Mouse (Mus musculus): Measurements from ENCODE around the gene Ano2. TPM values are rescaled to one million over a fixed set of nuclear protein-coding genes. Genes with fewer than 3 reads are reported as not detected.

Gene Ano2
- polyA plus RNA-seq, 1 experiment from 2014 or later = 0.70 TPM

GRCm38 (mm10) chr6:125776291-125776690 is 86.1 kb downstream of the Ano2 start:
- no peak overlapping the region for H3K4me2 ChIP-seq (replicated peaks)
- H3K4me3 ChIP-seq (replicated peaks; ENCODE audit: low read length) = no peak overlapping the region
- WGBS = 84% methylated on average over 5 of the region's 5 CpGs
- H3K36me3 ChIP-seq (replicated peaks; ENCODE audit: control insufficient read depth, insufficient read depth) = no peaks in the 10 kb centered on the region
- DNase-seq (ENCODE audit: low spot score) (no peak), ATAC-seq (ENCODE audit: low FRiP score) (no peak)
- no peak overlapping the region for H3K27ac ChIP-seq
- no peaks in the 10 kb centered on the region for H3K4me1 ChIP-seq (replicated peaks; ENCODE audit: control insufficient read depth, insufficient read depth, low read length)
- no peak overlapping the region for H3K9ac ChIP-seq
- H3K27me3 ChIP-seq (ENCODE audit: control insufficient read depth, insufficient read depth, low read length) = no peaks in the 10 kb centered on the region
- H3K9me3 ChIP-seq (ENCODE audit: control insufficient read depth, low read length) = no peaks in the 10 kb centered on the region

- DNase-seq (ENCODE audit: low spot score) (peak; percentile 28), ATAC-seq (ENCODE audit: low FRiP score) (no peak)
- no peak overlapping the region for H3K4me3 ChIP-seq (replicated peaks; ENCODE audit: low read length)
- no peaks in the 10 kb centered on the region for H3K36me3 ChIP-seq (replicated peaks; ENCODE audit: control insufficient read depth, insufficient read depth)
- H3K27me3 ChIP-seq (ENCODE audit: control insufficient read depth, insufficient read depth, low read length) = no peaks in the 10 kb centered on the region
- H3K27ac ChIP-seq = no peak overlapping the region
- no peaks in the 10 kb centered on the region for H3K4me1 ChIP-seq (replicated peaks; ENCODE audit: control insufficient read depth, insufficient read depth, low read length)
- no peaks in the 10 kb centered on the region for H3K9me3 ChIP-seq (ENCODE audit: control insufficient read depth, low read length)
- no peak overlapping the region for H3K4me2 ChIP-seq (replicated peaks)
- WGBS = 70% methylated on average over 8 of the region's 8 CpGs
- H3K9ac ChIP-seq = no peak overlapping the region
Measured at GRCm38 (mm10) chr6:125802954-125803353, 112.7 kb downstream of the Ano2 start.

DNA sequence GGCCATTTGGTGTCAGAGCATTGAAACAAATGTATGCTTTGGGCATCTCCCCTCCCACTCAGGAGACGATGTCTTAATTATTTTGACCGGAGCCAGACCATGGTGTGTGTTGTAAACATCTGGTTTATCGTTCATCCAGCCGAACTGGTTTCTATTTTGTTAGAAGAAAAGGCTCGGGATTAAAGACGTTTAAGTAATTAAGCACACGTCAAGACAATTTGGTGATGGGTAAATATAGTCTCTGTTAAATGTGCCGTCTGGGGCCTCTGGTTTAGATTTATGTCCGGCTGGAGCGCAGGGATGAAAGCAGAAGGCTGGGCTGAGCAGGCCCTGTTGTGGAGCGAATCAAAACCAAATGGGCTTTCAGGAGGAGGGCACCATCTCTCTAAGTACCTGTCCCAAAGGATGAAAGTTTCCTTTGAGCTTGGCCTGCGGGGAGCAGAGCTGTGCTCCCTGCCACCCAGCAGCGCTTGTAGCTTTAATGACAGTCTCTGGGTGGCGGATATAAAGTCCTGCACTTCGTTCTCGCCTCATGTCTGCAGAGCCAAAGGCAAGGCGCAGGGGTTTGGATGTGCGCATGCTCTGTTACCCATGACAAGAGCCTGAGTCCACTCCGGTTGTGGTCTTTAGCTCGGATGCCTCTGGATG is 113.3 kb downstream of the Ano2 start:
- H3K4me3 ChIP-seq (replicated peaks; ENCODE audit: low read length) = no peak overlapping the region
- ATAC-seq (ENCODE audit: low FRiP score) = no peak
- H3K9ac ChIP-seq = no peak overlapping the region
- H3K36me3 ChIP-seq (replicated peaks; ENCODE audit: control insufficient read depth, insufficient read depth) = no peaks in the 10 kb centered on the region
- 61% methylated on average over 20 of the region's 20 CpGs for WGBS
- DNase-seq (ENCODE audit: low spot score) = no peak
- H3K4me2 ChIP-seq (replicated peaks) = no peak overlapping the region
- H3K4me1 ChIP-seq (replicated peaks; ENCODE audit: control insufficient read depth, insufficient read depth, low read length) = no peaks in the 10 kb centered on the region
- no peaks in the 10 kb centered on the region for H3K27me3 ChIP-seq (ENCODE audit: control insufficient read depth, insufficient read depth, low read length)
- no peaks in the 10 kb centered on the region for H3K9me3 ChIP-seq (ENCODE audit: control insufficient read depth, low read length)
- H3K27ac ChIP-seq = no peak overlapping the region

- DNase-seq (ENCODE audit: low spot score) (no peak), ATAC-seq (ENCODE audit: low FRiP score) (no peak)
- H3K9me3 ChIP-seq (ENCODE audit: control insufficient read depth, low read length) = no peaks in the 10 kb centered on the region
- H3K4me1 ChIP-seq (replicated peaks; ENCODE audit: control insufficient read depth, insufficient read depth, low read length) = no peaks in the 10 kb centered on the region; the same call in 1 of the 2 replicates
- H3K27ac ChIP-seq = no peak overlapping the region
- WGBS = 73% methylated on average over 9 of the region's 9 CpGs
- H3K4me2 ChIP-seq (replicated peaks) = no peak overlapping the region
- no peaks in the 10 kb centered on the region for H3K27me3 ChIP-seq (ENCODE audit: control insufficient read depth, insufficient read depth, low read length)
- H3K9ac ChIP-seq = no peak overlapping the region
- H3K4me3 ChIP-seq (replicated peaks; ENCODE audit: low read length) = no peak overlapping the region
- no peaks in the 10 kb centered on the region for H3K36me3 ChIP-seq (replicated peaks; ENCODE audit: control insufficient read depth, insufficient read depth)
Measured at GRCm38 (mm10) chr6:125808996-125809649, 118.9 kb downstream of the Ano2 start.

DNA sequence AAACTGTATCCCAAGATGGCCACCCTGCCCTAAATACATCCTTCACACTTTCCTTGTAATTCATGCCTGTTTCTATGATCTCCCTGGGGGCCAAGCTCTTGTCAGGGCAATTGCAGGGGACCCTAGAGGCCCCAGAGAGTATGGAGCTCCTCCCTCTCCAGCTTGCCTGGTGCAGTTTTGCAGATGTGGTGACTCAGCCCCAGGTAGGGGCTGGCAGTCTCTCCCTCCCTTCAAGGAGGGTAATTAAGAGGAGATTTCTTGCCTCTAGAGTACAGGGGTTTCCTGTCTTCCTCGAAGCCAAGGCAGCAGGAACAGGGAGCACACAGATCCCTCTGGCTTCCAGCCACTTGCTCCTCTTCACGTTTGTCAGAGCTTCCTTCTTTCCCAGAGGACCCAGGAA is 121.2 kb downstream of the Ano2 start:
- Histone ChIP-seq H3K4me3 (replicated peaks; ENCODE audit: low read length) (no peak overlapping the region), H3K36me3 (replicated peaks; ENCODE audit: control insufficient read depth, insufficient read depth) (no peaks in the 10 kb centered on the region), H3K27ac (no peak overlapping the region), H3K9ac (no peak overlapping the region), H3K4me1 (replicated peaks; ENCODE audit: control insufficient read depth, insufficient read depth, low read length) (no peaks in the 10 kb centered on the region; the same call in 1 of the 2 replicates), H3K27me3 (ENCODE audit: control insufficient read depth, insufficient read depth, low read length) (no peaks in the 10 kb centered on the region), H3K4me2 (replicated peaks) (no peak overlapping the region), H3K9me3 (ENCODE audit: control insufficient read depth, low read length) (no peaks in the 10 kb centered on the region)
- ATAC-seq (ENCODE audit: low FRiP score) (no peak), DNase-seq (ENCODE audit: low spot score) (no peak)
- 57% methylated on average over 2 of the region's 2 CpGs for WGBS

- 73% methylated on average over 4 of the region's 4 CpGs for WGBS
- no peaks in the 10 kb centered on the region for H3K36me3 ChIP-seq (replicated peaks; ENCODE audit: control insufficient read depth, insufficient read depth)
- DNase-seq (ENCODE audit: low spot score) = no peak
- no peak overlapping the region for H3K9ac ChIP-seq
- H3K9me3 ChIP-seq (ENCODE audit: control insufficient read depth, low read length) = no peaks in the 10 kb centered on the region
- H3K27me3 ChIP-seq (ENCODE audit: control insufficient read depth, insufficient read depth, low read length) = no peaks in the 10 kb centered on the region
- H3K27ac ChIP-seq = no peak overlapping the region
- no peak overlapping the region for H3K4me2 ChIP-seq (replicated peaks)
- ATAC-seq (ENCODE audit: low FRiP score) = no peak
- H3K4me1 ChIP-seq (replicated peaks; ENCODE audit: control insufficient read depth, insufficient read depth, low read length) = no peaks in the 10 kb centered on the region
- H3K4me3 ChIP-seq (replicated peaks; ENCODE audit: low read length) = no peak overlapping the region
Measured at GRCm38 (mm10) chr6:125838121-125838520, 147.9 kb downstream of the Ano2 start.

DNA sequence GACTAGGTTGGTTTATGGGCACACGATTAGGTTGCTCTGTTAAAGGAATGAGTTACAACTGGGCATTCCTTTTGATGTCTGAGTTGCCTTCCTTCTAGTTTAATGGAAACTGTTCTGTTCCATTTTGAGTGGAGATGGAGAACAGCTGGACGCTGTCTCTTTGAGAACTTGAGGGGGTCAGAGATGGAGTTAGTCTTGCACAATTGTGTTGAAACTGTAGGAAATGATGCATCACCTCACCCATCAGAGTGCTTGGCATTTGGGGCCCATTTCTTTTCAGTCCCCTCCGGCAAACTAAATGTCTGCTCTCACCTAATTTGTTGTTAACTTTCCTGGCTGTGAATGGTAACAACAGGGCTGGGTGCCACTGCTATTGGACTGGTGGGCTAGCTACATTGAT is 151.1 kb downstream of the Ano2 start:
- Histone ChIP-seq H3K9me3 (ENCODE audit: control insufficient read depth, low read length) (no peaks in the 10 kb centered on the region), H3K9ac (no peak overlapping the region), H3K4me3 (replicated peaks; ENCODE audit: low read length) (no peak overlapping the region), H3K4me2 (replicated peaks) (no peak overlapping the region), H3K27ac (no peak overlapping the region), H3K27me3 (ENCODE audit: control insufficient read depth, insufficient read depth, low read length) (no peaks in the 10 kb centered on the region), H3K36me3 (replicated peaks; ENCODE audit: control insufficient read depth, insufficient read depth) (no peaks in the 10 kb centered on the region), H3K4me1 (replicated peaks; ENCODE audit: control insufficient read depth, insufficient read depth, low read length) (no peaks in the 10 kb centered on the region)
- ATAC-seq (ENCODE audit: low FRiP score) (no peak), DNase-seq (ENCODE audit: low spot score) (no peak)
- 87% methylated on average over 3 of the region's 3 CpGs for WGBS

DNA sequence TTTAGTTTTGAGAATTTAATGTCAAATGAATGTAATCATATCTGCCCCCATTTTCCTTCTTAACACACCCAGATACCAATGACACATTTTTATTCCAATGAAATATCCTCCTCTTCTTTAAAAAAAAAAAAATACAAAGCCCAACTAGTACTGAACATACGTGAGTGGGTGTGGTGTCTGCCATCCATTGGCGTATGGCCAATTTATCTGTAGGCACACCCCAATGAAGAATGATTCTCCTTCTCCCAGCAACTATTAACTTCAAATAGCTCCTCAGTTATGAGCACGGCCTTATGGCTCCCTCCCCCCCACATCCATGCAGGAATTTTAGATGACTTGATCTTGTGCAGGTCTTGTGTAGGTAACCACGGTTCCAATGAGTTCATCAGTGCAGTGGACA is 161.0 kb downstream of the Ano2 start:
- ATAC-seq (ENCODE audit: low FRiP score) = no peak
- no peaks in the 10 kb centered on the region for H3K4me1 ChIP-seq (replicated peaks; ENCODE audit: control insufficient read depth, insufficient read depth, low read length)
- H3K4me3 ChIP-seq (replicated peaks; ENCODE audit: low read length) = no peak overlapping the region
- no peaks in the 10 kb centered on the region for H3K36me3 ChIP-seq (replicated peaks; ENCODE audit: control insufficient read depth, insufficient read depth)
- H3K4me2 ChIP-seq (replicated peaks) = no peak overlapping the region
- WGBS = 82% methylated on average over 4 of the region's 4 CpGs
- H3K27ac ChIP-seq = no peak overlapping the region
- no peak for DNase-seq (ENCODE audit: low spot score)
- no peak overlapping the region for H3K9ac ChIP-seq
- H3K9me3 ChIP-seq (ENCODE audit: control insufficient read depth, low read length) = no peaks in the 10 kb centered on the region
- no peaks in the 10 kb centered on the region for H3K27me3 ChIP-seq (ENCODE audit: control insufficient read depth, insufficient read depth, low read length)

DNA sequence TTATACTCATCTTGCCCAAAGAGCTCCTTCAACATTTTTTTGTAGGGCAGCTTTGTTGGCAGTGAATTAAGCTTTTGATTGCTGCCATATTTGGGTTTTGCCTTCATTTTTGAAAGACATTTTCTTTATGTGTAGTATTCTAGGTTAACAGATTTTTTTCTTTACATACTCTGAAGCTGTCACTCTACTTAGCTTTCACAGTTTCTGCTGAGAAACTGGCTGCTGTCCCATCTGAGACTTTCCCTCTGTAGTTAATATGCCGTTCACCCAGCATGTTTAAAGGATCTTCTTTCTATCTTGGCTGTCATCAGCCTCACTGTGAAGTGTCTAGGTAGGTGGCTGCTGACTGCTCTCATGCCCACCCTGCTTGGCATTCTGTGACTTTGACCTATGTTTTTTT is 168.1 kb downstream of the Ano2 start:
- Histone ChIP-seq H3K4me1 (replicated peaks; ENCODE audit: control insufficient read depth, insufficient read depth, low read length) (no peaks in the 10 kb centered on the region), H3K9ac (no peak overlapping the region), H3K27me3 (ENCODE audit: control insufficient read depth, insufficient read depth, low read length) (no peaks in the 10 kb centered on the region), H3K27ac (no peak overlapping the region), H3K9me3 (ENCODE audit: control insufficient read depth, low read length) (no peaks in the 10 kb centered on the region), H3K36me3 (replicated peaks; ENCODE audit: control insufficient read depth, insufficient read depth) (no peaks in the 10 kb centered on the region), H3K4me2 (replicated peaks) (no peak overlapping the region), H3K4me3 (replicated peaks; ENCODE audit: low read length) (no peak overlapping the region)
- DNase-seq (ENCODE audit: low spot score) (no peak), ATAC-seq (ENCODE audit: low FRiP score) (no peak)
- 81% methylated on average over 1 of the region's 1 CpGs for WGBS

All from hindbrain, embryonic 14.5 days (tissue).